Mouse (Mus musculus) intestine, postnatal 0 days (tissue): ENCODE results near the gene Sec24a. TPM values are rescaled to one million over a fixed set of nuclear protein-coding genes. Genes with fewer than 3 reads are reported as not detected.

Experiments used
- ATAC-seq: fragments of 200-750 bp; cut with Nextera tagmentation; 2 replicates; pipeline ENCODE4 v1.8.0; 2017; ENCODE audit warnings: mild to moderate bottlenecking, moderate TSS enrichment, moderate library complexity
- H3K27ac ChIP-seq: fragments of 300-500 bp; sonication (generic); 2 replicates; pipeline ENCODE4 v1.5.1; 2014; ENCODE audit warnings: mild to moderate bottlenecking, low read depth, low read length, moderate library complexity
- H3K27me3 ChIP-seq: fragments of 300-500 bp; sonication (generic); replicated peaks from 2 replicates; pipeline ENCODE4 v1.6.1; 2014; ENCODE audit warnings: low read length, mixed read lengths; ENCODE audit not compliant: control insufficient read depth, insufficient read depth
- H3K36me3 ChIP-seq: fragments of 300-500 bp; sonication (generic); 2 replicates; pipeline ENCODE4 v1.6.1; 2014; ENCODE audit warnings: mild to moderate bottlenecking, moderate library complexity; ENCODE audit not compliant: control insufficient read depth, insufficient read depth
- H3K4me1 ChIP-seq: fragments of 300-500 bp; sonication (generic); replicated peaks from 2 replicates; pipeline ENCODE4 v1.6.1; 2014; ENCODE audit warnings: antibody characterized with exemption, low read length, mixed read lengths; ENCODE audit not compliant: control insufficient read depth, insufficient read depth
- H3K4me2 ChIP-seq: fragments of 300-500 bp; sonication (generic); replicated peaks from 2 replicates; pipeline ENCODE4 v1.6.1; 2014; ENCODE audit warnings: low read depth, mild to moderate bottlenecking, moderate library complexity
- H3K4me3 ChIP-seq: fragments of 300-500 bp; sonication (generic); 2 replicates; pipeline ENCODE4 v1.5.1; 2014; ENCODE audit warnings: low read depth, low read length
- H3K9ac ChIP-seq: fragments of 300-500 bp; sonication (generic); 2 replicates; pipeline ENCODE4 v1.6.1; 2014; ENCODE audit warnings: mild to moderate bottlenecking, low read depth, low read length
- H3K9me3 ChIP-seq: fragments of 300-500 bp; sonication (generic); 2 replicates; pipeline ENCODE4 v1.6.1; 2016; ENCODE audit warnings: mixed run types; ENCODE audit not compliant: control insufficient read depth
- CTCF ChIP-seq: sonication (generic); IDR thresholded peaks from 2 replicates; pipeline ENCODE4 v1.5.1; 2016; ENCODE audit warnings: low read depth, mild to moderate bottlenecking, control low read depth, antibody characterized with exemption, moderate library complexity
- WGBS: fragments of 180-500 bp; shearing (Covaris S2); extraction: QIAGEN DNeasy Blood & Tissue Kit; methylation state at CpG from one replicate; pipeline ENCODE4 v1.1.7; 2014; 5-methylcytosine and 5-hydroxymethylcytosine counted together
- polyA plus RNA-seq: library from polyadenylated mRNA; unstranded; fragments of >200 nt; fragmentation: Nextera tagmentation; extraction: Ambion mirVana; gene quantifications from 2 replicates; pipeline ENCODE4 v1.2.1, GENCODE M21; 2015

Sec24a gene
- polyA plus RNA-seq, 1 experiment from 2014 or later = 47.1 TPM

DNA sequence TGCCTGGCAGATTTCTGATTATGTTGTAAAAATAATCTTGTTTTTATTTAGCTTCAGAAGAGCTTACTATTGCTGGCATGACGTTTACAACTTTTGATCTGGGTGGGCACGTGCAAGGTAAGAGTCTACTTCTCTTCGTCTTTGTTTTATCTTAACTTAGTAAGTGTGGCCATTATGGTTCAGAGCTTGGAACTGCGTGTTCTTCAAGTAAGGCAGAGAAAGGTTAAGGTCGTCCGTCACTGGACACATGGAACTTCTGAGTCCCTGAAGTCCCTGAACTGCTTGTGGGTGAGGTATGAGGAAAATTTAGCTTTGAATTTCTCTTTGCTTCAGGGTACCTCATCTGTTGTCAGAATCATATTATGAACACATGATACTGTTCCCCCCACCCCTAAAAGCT lies 19.3 kb upstream of the Sec24a start:
- H3K9ac ChIP-seq = no peak overlapping the region
- no peaks in the 10 kb centered on the region for H3K27me3 ChIP-seq
- 90% methylated on average over 6 of the region's 6 CpGs for WGBS
- no peak overlapping the region for H3K4me3 ChIP-seq
- no peak for ATAC-seq
- H3K4me1 ChIP-seq = no peaks in the 10 kb centered on the region
- TF ChIP-seq CTCF = no peak
- no peaks in the 10 kb centered on the region for H3K9me3 ChIP-seq
- peaks cover 75% of the 10 kb centered on the region for H3K36me3 ChIP-seq
- H3K27ac ChIP-seq = no peak overlapping the region
- no peak overlapping the region for H3K4me2 ChIP-seq

DNA sequence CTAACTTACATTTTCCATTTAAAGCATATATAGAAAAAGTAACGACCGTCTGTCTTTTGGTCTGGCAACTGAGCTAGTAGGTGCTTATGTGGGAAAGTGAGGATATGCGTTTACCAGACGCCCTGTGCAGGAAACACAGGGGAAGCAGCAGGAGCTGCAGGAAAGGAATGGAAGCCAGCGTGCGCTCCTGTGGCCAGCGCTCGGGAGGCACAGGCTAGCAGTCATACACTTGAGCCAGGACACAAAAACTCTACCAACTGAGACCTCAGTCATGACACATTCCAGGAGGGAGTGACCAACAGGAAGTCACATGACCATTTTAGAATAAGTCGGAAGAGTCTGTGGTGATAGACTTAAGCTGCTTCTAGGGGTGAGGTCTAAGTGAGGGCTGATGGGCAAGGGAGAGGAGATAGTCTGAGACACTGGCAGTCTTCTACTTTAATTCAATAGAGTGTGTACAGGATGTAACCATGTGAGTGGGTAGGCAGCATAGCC lies 17.4 kb upstream of the Sec24a start:
- Histone ChIP-seq H3K4me1 (no peaks in the 10 kb centered on the region), H3K4me3 (no peak overlapping the region), H3K36me3 (peaks cover 64% of the 10 kb centered on the region), H3K27me3 (no peaks in the 10 kb centered on the region), H3K4me2 (no peak overlapping the region), H3K9ac (no peak overlapping the region), H3K27ac (no peak overlapping the region), H3K9me3 (no peaks in the 10 kb centered on the region)
- 87% methylated on average over 9 of the region's 9 CpGs for WGBS
- ATAC-seq = no peak
- no peak for TF ChIP-seq CTCF

DNA sequence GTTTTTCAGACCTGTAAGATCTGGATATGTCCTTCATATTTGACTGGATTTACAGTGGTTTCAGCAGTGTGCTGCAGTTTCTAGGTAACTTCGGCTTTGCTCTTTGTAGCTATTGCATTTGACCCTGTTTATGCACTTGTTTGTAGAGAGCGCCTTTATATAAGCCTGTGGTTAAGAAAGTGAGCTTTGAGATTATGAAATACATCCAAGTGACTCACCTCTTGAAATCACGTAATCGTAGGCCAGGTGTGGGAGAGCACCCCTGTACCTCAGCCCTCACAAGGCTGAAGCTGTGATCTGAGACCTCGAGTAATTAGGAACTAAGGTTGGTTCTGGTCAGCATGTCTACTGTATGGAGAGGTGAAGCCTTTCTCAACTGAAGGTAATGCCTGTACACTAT lies 14.0 kb upstream of the Sec24a start:
- Histone ChIP-seq H3K4me1 (no peaks in the 10 kb centered on the region), H3K4me3 (no peak overlapping the region), H3K27ac (no peak overlapping the region), H3K9me3 (no peaks in the 10 kb centered on the region), H3K36me3 (peaks cover 44% of the 10 kb centered on the region), H3K9ac (no peak overlapping the region), H3K27me3 (no peaks in the 10 kb centered on the region), H3K4me2 (no peak overlapping the region)
- ATAC-seq = peak; percentile 57
- no peak for TF ChIP-seq CTCF
- WGBS = 64% methylated on average over 5 of the region's 5 CpGs

DNA sequence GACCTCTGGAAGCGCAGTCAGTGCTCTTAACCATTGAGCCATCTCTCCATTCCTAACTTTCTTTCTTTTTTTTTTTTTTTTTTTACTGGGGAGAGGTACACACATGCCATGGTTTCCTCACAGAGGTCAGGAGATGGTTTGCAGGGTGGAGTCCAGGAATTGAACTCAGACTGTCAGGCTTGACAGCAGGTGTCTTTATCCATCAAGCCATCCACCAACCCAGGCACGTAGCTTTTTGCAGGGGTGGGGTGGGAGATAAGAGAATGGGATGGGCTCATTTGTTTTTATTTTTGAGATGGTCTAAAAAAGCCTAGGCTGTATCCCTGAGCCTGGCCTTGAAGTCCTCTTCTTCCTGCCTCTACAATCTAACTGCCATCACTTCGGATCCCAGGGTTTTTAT lies 12.1 kb upstream of the Sec24a start:
- no peaks in the 10 kb centered on the region for H3K4me1 ChIP-seq
- ATAC-seq = no peak
- WGBS = 75% methylated on average over 3 of the region's 3 CpGs

DNA sequence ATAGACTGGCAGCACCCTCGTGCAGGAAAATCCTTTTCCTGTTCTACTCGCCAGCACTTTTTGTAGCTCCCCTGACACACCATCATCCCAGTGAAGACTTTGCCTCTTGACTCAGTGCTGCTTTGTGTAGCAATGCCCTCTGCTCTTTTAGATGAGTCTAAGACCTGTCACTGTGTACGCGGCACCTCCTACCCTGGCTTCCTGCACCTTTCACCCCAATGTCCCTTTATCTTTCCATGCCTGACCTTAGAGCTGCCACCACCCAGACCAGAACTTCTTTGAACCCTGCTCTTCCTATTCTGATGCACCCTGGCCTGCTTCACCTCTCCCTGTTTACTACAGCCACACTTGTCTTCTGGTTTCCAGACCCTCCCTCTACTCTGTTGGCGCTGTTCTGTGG lies 4.9 kb upstream of the Sec24a start:
- no peak for TF ChIP-seq CTCF

More for the DNA sequence above, 12.1 kb upstream of the Sec24a start:
- H3K27me3 ChIP-seq = no peaks in the 10 kb centered on the region
- H3K4me2 ChIP-seq = no peak overlapping the region
- no peak overlapping the region for H3K27ac ChIP-seq
- no peaks in the 10 kb centered on the region for H3K9me3 ChIP-seq
- H3K36me3 ChIP-seq = peaks cover 24% of the 10 kb centered on the region
- TF ChIP-seq CTCF = no peak
- H3K9ac ChIP-seq = no peak overlapping the region
- no peak overlapping the region for H3K4me3 ChIP-seq

DNA sequence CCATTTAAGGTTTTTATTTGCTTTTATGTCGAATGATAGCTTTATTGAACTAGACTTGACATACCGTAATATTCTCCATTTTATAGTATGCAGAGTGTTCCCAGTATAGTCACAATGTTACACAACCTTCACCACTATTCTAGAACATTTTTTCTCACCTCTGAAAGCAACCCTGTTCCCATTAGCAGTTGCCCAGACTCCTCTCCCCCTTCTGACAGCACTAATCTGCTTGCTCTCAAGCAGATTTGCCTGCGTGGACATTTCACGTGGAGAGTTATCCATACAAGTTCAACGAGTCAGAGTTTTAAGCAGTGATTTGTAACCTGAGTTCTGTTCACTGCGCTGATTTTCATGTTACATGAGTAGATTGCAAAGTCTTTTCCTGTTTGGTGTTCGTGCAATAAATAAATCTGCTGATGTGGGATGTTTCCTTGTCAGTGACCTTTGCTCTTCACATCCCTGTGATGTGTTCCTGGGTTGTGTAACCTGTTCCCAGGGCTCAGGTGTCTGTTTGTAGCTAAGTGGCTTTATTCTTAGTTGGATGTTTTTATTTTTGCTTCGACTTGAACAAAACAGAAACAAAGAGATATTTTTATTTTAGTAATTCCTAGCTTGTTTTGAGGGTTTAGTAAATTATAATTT lies 4.3 kb upstream of the Sec24a start:
- peak; percentile 88 for ATAC-seq
- Histone ChIP-seq H3K9ac (no peak overlapping the region), H3K36me3 (no peaks in the 10 kb centered on the region; the same call in 1 of the 2 replicates), H3K4me2 (no peak overlapping the region), H3K27ac (peak overlapping the region; percentile 89), H3K4me1 (no peaks in the 10 kb centered on the region), H3K27me3 (no peaks in the 10 kb centered on the region), H3K9me3 (no peaks in the 10 kb centered on the region), H3K4me3 (no peak overlapping the region)
- WGBS = 32% methylated on average over 8 of the region's 8 CpGs
- TF ChIP-seq CTCF = no peak

More for the DNA sequence above, 4.9 kb upstream of the Sec24a start:
- no peaks in the 10 kb centered on the region; the same call in 1 of the 2 replicates for H3K36me3 ChIP-seq
- peak; percentile 91 for ATAC-seq
- H3K27me3 ChIP-seq = no peaks in the 10 kb centered on the region
- H3K4me2 ChIP-seq = peak overlapping the region; percentile 43
- peak overlapping the region; percentile 89 for H3K27ac ChIP-seq
- peak overlapping the region; percentile 28; the same call in 1 of the 2 replicates for H3K9ac ChIP-seq
- 35% methylated on average over 5 of the region's 5 CpGs for WGBS
- H3K9me3 ChIP-seq = no peaks in the 10 kb centered on the region
- H3K4me1 ChIP-seq = no peaks in the 10 kb centered on the region
- H3K4me3 ChIP-seq = no peak overlapping the region
